Mouse (Mus musculus): Measurements from ENCODE around the gene Aff3.

Aff3 gene

DNA sequence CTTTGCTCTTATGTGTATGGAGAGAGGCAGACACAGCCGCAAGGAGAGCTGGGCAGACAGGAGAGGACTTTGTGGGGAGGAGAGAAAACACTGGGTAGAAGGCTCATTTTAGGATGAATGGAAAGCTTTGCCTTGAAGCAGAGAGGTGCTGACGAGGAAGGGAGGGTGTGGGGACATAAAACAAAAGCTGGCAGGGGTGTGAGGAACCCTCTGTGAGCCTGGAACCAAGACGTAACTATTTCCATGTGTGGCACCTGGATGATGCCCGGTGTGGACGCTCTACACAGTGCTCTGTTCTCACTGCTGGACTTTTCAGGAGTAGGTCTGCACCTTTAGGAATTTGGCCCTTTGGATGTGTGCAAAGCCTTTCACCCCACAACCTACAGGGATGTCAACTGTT lies 447.7 kb downstream of the Aff3 start:
- DNase-seq = no peak

GRCm38 (mm10) chr1:38213377-38213776 lies 451.4 kb downstream of the Aff3 start:
- no peak for DNase-seq

- no peak for DNase-seq
These were observed 452.4 kb downstream of the Aff3 start for GRCm38 (mm10) chr1:38212386-38212785.

- no peak for DNase-seq
These were observed 462.1 kb downstream of the Aff3 start for GRCm38 (mm10) chr1:38202475-38203183.

DNA sequence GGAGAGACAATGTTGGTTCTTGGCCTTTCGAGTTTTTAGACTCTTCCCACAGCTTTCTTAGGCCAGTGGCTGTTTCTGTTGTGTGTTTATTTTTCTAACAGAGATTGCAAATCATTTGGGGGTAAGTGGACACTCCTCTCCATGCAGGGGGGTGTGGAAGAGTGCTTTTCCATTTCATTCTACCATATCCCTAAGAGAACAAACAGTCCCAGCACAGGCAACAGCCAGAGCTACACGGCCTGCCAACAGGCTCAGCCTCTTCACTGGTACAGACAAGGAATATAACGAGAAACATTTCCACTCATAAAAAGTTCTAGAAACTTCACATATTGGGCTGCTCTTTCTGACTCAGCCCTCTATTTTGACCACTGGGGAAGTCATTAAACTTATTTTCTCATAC lies 463.0 kb downstream of the Aff3 start:
- DNase-seq = no peak

- no peak for DNase-seq
These were observed 464.8 kb downstream of the Aff3 start for GRCm38 (mm10) chr1:38199669-38200635.

- DNase-seq = no peak
These were observed 466.2 kb downstream of the Aff3 start for GRCm38 (mm10) chr1:38198393-38199029.

DNA sequence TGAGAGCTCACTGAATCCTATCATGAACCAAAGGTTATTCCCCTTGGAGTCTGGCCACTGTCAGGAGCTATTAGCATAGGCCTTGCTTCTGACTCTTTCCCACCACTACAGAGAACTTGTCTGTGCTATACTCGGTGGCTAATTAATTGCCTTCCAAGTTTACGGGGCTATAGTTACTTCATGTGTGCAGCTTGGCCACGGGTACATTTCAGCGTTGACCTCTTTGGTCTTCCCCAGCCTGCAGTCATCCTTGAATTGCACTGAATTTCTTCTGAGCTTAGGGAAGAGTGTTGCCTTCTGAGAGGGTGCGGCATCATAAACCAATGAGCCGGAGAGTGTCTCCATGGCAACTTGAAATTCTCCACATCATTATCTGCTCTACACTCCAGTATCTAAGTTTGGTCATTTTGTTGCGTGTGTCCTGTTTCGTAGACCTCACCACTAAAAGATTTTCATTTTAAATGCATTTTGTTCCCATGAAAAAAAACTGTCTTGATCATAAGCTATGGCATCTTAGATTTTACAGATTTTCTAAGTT lies 467.5 kb downstream of the Aff3 start:
- DNase-seq = no peak

GRCm38 (mm10) chr1:38195721-38196120 lies 469.0 kb downstream of the Aff3 start:
- DNase-seq = no peak

DNA sequence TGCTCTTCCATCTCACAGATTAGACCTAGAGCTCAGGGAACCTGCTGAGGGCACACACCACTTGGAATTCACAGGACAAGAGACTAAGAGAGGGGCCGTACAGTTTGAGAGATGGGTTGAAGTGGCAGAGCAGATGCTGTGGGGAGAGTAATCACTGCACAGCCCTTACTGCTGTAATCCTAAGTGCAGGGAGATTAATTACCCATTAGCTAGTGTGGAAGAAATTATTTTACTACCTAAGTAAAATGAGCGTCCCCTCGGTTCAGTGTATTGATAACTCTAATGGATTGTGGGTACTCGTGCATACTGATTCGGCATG lies 478.6 kb downstream of the Aff3 start:
- no peak for DNase-seq

DNA sequence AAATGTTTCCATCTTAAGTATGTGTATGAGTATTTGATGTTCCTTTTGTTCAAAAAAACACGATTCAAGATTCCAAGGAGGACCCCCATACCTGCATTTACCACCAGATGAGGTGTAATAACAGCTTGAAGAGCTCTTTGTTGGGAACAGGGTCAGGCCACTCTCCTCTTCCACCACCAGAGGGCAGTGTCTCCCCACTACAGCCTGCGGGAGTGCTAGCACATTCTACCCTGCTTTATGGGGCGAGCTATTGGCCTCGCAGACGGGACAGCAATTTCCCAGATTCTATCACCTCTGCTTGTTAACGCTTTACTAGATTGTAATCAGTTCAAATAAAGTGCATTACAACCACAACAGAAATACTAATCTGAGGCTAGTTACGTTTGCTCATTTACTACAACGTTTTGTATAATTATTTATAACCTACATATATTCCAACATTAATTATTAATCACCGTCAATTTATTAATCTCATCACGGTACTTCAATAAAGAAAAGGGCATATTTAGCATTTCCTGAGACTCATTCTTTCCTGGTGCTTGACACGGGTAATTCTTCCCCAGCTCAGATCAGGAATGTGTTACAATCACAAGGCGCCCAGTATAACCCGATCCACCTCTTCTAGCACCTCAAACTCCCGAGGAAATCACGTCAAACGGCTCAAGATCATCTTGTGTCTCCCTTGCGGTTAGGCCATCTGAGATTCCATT lies 479.1 kb downstream of the Aff3 start:
- DNase-seq = peak; percentile 72

DNA sequence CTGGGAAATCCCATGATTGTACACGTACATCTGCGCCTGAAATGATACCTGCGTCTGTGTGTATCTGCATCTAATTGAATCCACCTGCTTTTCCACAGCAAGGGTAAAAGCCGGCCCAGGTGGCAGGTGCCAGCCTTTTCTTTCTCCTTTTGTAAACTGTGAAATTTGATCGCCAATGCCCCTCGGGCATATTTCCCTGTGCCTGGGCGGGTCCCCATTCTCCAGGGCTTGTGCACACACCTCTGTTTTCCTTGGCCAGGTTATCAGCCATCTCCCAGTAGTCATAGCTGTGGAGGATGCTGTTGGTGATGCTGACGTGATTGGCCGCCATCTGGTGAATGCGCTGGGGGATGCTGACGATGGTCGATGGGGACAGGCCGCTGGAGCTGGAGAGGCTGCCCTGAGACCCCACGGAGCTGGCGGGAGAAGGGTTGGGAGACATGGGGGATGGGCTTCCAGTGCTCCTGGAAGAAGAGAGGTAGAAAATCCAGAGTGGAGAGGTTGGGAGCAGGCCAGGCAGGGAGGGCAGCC lies 483.7 kb downstream of the Aff3 start:
- DNase-seq = no peak

GRCm38 (mm10) chr1:38178929-38179328 lies 485.8 kb downstream of the Aff3 start:
- DNase-seq = no peak

DNA sequence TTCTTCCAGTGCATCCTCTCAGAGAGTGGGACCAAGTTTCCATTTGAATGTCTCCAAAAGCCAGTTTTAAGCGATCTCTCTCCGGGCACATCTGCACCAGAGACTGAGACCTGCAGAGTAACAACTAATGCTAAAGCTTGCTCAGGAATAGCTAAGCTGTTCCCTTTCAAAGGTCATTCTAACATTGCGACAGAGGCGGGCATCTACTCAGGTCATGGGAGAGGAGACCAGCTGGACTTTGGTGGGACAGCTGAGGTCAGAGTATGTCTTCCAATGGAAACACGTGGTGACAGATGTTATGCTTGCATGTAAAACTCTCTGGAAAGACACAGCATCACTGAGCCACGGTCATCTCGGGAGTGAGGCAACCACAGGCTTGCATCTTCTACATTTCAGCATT lies 488.7 kb downstream of the Aff3 start:
- no peak for DNase-seq

GRCm38 (mm10) chr1:38171874-38172273 lies 492.9 kb downstream of the Aff3 start:
- DNase-seq = no peak

GRCm38 (mm10) chr1:38165696-38166095 lies 499.1 kb downstream of the Aff3 start:
- DNase-seq = no peak

GRCm38 (mm10) chr1:38150086-38150485 lies 514.7 kb downstream of the Aff3 start:
- DNase-seq = no peak

DNA sequence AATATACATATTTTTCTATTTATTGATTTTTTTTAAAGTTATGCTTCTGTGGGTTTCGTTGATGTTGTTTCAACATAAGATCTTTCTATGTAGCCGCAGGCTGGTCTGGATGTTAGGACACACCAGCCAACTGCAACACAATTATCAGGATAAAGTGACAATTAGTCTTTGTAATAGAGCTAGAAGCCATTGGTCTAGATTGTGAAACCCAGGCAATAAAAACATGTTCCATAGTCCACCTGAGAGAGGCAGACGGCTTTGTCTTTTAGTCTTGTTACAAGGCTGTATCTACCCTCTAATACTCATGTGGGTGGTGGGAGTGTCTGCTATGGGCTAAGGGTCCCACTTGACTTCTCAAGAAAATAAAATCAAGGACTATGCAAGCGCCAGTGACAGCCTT lies 518.7 kb downstream of the Aff3 start:
- no peak for DNase-seq

DNA sequence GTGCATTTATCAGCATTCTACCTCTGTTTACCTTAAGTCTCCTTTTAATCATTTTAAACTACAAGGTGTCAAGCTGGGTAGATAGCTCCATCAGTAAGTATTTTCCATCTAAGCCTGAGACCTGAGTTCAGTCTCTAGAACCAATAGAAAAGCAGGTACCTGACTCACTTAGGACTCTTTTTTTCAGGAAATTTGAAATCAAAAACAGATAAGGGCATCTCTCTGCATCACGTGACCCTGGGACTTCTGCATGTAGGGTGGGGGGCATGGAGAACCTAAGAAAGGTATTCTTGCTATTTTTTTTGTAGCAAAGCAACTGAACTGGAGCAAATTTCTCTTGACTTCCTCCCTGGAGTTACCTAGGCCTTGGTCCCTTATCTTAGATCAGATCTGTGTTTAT lies 523.4 kb downstream of the Aff3 start:
- DNase-seq = no peak

DNA sequence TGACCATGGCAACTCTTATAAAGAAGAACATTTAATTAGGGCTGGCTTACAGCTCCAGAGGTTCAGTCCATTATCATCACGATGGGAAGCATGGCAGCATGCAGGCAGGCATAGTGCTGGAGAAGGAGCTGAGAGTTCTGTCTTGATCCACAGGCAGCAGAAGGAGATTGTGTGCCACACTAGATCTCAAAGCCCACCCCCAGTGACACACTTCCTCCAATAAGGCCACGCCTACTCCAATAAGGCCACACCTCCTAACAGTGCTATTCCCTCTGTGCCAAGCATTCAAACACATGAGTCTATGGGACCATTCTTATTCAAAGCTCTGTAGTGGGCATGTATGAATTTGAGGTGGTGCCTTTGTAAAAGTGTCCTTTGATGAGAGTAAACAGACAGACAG lies 523.8 kb downstream of the Aff3 start:
- DNase-seq = no peak

DNA sequence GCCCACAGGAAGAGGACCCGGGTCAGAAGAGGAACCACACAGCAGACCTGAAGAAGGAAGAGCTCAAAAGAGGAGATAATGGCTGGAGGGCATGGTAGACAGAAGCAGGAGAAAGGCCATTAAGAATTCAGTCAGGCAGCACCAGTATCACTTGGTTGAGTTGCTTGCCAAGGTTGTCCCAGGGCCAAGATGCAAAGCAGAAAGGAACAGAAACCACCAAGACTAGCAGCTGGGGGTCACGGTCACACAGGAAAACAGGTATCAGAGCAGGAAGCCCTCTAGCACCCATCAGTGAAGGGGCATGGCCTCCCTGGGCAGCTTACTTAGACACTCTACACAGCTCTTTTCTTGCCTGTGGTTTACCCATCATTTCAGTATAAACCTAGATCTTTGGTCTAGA lies 525.4 kb downstream of the Aff3 start:
- DNase-seq = no peak

DNA sequence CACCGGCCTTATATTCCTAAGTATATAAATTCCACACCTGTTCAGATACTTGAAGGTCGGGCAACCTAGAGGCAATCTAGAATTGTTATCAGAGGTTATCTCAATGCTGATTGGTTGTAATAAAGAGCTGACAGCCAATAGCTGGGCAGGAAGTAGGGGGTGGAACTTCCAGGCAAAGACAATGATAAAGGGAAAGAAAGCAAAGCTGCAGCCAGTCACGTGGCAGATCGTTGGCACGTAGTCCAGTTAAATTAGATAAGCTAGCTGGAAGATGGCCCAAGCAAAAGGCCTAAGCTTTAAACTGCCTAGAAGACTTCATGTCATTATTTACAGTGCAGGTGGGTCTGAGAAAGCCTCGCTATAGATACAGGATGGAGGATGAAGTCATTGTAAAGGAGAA lies 531.8 kb downstream of the Aff3 start:
- DNase-seq = no peak

Data from thymus, postnatal 25 days (tissue).